Mouse (Mus musculus) right cerebral cortex, postnatal 10 days (tissue): ENCODE results near the gene Tmbim6.
A peak's percentile ranks its signal among the peaks of the same experiment; 100 is the strongest.

Experiments used
- DNase-seq, 2 experiments: peaks; one replicate each; pipeline ENCODE4 v3.0.0; 2021; ENCODE audit warnings: low spot score in 2 of 2

The Tmbim6 gene

GRCm38 (mm10) chr15:99449751-99450280, 57.1 kb downstream of the Tmbim6 start:
- DNase-seq, result no peak

GRCm38 (mm10) chr15:99453153-99453900, 60.6 kb downstream of the Tmbim6 start:
- DNase-seq, result no peak

GRCm38 (mm10) chr15:99454585-99455279, 62.0 kb downstream of the Tmbim6 start:
- DNase-seq, result no peak

GRCm38 (mm10) chr15:99455415-99455814, 62.7 kb downstream of the Tmbim6 start:
- no peak for DNase-seq

- DNase-seq, result no peak
Measured at GRCm38 (mm10) chr15:99456338-99456962, 63.8 kb downstream of the Tmbim6 start.

- peak; percentile 79 to 80 for DNase-seq
Measured at GRCm38 (mm10) chr15:99456963-99457605, 64.4 kb downstream of the Tmbim6 start.

GRCm38 (mm10) chr15:99457606-99458401, 65.1 kb downstream of the Tmbim6 start, which contains the start of gene Nckap5l:
Gene Nckap5l (minus strand): TSS chr15:99457748.
- peak; percentile 94 to 96 for DNase-seq
